Mouse (Mus musculus): ENCODE data around the gene Gm30083. TPM values are rescaled to one million over a fixed set of nuclear protein-coding genes. Genes with fewer than 3 reads are reported as not detected.

Gm30083 gene
- polyA plus RNA-seq, 1 experiment from 2014 or later, result not detected

DNA sequence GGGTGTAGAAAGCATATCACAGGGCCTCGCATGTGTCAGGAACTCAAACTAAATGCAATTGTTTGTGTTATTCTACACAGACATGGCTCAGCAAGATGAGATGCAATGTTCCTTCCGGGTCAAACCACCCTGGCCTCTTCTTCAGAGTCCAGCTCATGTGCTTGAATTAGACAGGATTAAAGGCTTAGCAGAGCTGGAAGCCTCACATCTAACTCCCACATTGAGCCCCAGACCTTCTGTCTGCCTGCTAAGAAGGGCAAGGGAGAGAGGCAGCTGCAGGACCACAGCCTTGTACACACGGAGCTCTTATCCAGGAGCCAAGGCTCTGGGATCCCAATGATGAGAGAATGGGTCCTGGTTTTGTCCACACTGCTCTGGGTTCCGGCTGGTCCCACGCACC lies 61.2 kb downstream of the Gm30083 start, which contains the start of gene Rbp3:
Gene Rbp3 (plus strand): TSS at position 243 of the 400 bp plus-strand sequence.
- no peak within 1 kb of the TSS for H3K4me2 ChIP-seq (ENCODE audit: low read depth, severe bottlenecking)
- H3K36me3 ChIP-seq (ENCODE audit: control insufficient read depth, insufficient read depth, low read length), result no peaks in the 10 kb centered on the region
- H3K27ac ChIP-seq (replicated peaks; ENCODE audit: low read depth, low read length), result no peak within 1 kb of the TSS
- ATAC-seq (ENCODE audit: insufficient number of reproducible peaks, low FRiP score, low TSS enrichment, low read depth), result no peak
- no peaks in the 10 kb centered on the region for H3K9me3 ChIP-seq (ENCODE audit: control insufficient read depth, low read length)
- 91% methylated on average over 5 of the region's 5 CpGs for WGBS
- H3K9ac ChIP-seq (ENCODE audit: low read length), result no peak within 1 kb of the TSS
- H3K4me3 ChIP-seq (ENCODE audit: low read depth, low read length), result no peak within 1 kb of the TSS
- H3K4me1 ChIP-seq (ENCODE audit: control insufficient read depth, insufficient read depth, low read length), result no peaks in the 10 kb centered on the region
- H3K27me3 ChIP-seq (ENCODE audit: control insufficient read depth, insufficient read depth, low read length), result no peaks in the 10 kb centered on the region
- no peak for DNase-seq (ENCODE audit: low spot score)

DNA sequence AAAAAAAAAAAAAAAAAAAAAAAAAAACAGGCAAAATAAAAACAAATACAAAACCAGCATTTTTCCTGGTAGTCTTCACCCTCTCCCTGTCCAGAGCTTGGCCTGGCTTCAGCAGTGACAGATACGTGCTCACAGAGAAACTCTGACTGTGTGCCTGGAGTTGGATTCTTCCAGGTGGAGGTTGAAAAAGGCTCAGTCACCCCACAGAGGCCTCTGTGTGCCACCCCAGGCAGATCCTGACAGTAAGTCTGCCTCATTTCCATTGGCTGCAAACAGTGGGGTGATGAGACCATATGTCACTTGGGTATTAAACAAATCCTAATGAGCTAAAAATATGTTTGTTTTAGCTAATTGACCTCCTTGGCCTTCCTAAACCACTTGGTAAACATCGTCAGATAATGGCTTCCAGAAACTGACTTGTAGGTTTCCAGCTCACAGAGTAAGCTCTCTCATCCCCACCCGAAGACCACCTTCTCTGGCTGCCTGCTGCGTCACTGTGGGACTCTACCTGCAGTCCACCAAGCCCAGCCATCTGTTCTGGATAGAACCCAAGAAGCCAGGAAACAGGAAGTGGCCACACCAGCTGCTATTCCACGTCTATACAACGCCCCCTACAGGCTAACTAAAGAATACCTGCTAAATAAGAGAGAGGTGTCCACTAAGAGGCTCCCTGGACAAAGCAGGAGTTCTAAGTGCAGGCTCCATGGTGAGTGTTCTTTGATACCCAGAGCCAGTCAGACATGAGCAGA lies 62.6 kb downstream of the Gm30083 start:
- no peaks in the 10 kb centered on the region for H3K36me3 ChIP-seq (ENCODE audit: control insufficient read depth, insufficient read depth, low read length)
- no peak for DNase-seq (ENCODE audit: low spot score)
- no peak for ATAC-seq (ENCODE audit: insufficient number of reproducible peaks, low FRiP score, low TSS enrichment, low read depth)
- H3K4me2 ChIP-seq (ENCODE audit: low read depth, severe bottlenecking), result no peak overlapping the region
- H3K9me3 ChIP-seq (ENCODE audit: control insufficient read depth, low read length), result no peaks in the 10 kb centered on the region
- H3K9ac ChIP-seq (ENCODE audit: low read length), result no peak overlapping the region
- no peak overlapping the region for H3K4me3 ChIP-seq (ENCODE audit: low read depth, low read length)
- no peaks in the 10 kb centered on the region for H3K27me3 ChIP-seq (ENCODE audit: control insufficient read depth, insufficient read depth, low read length)
- WGBS, result 51% methylated on average over 6 of the region's 6 CpGs
- no peak overlapping the region for H3K27ac ChIP-seq (replicated peaks; ENCODE audit: low read depth, low read length)
- H3K4me1 ChIP-seq (ENCODE audit: control insufficient read depth, insufficient read depth, low read length), result no peaks in the 10 kb centered on the region

DNA sequence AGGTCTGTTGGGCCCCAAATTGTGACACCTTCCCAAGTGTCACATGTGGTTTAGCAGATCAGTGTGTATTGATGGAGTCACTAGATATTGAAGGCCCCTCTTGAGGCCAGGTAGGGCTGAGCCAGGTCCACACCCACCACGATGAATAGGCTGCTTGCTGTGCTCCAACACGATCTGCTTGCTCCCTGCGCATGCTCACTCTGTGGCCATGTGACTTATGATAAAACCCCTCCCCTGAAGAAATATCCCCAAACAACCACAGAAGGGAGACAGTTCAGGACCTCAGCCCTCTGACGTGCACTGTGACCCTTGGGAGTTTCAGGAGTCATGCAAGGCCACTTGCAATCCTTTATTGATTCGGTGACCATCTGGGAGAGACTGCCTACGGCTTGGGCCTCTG lies 68.9 kb downstream of the Gm30083 start:
- no peak for DNase-seq (ENCODE audit: low spot score)
- 80% methylated on average over 6 of the region's 6 CpGs for WGBS

DNA sequence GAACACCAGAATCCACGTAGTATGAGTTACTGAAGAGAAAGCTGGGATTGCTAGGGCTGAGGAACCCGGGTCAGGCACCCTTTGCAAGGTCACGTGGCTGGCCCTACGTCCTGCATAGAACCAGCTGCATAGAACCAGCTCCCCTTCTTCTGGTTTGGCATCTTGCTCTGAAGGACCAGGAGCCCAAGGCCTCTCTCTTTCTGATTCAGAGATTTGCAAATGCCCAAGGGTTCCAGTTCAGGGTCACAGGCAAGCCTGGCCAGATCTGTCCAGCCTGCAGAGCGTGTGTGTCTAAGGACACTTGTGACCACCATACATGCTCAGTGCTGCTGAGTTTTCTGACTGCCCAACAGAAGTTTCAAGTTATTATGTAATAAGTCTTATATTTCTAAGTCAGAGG lies 72.8 kb downstream of the Gm30083 start:
- Histone ChIP-seq H3K4me3 (ENCODE audit: low read depth, low read length) (no peak overlapping the region), H3K9ac (ENCODE audit: low read length) (no peak overlapping the region), H3K27me3 (ENCODE audit: control insufficient read depth, insufficient read depth, low read length) (no peaks in the 10 kb centered on the region), H3K9me3 (ENCODE audit: control insufficient read depth, low read length) (no peaks in the 10 kb centered on the region), H3K27ac (replicated peaks; ENCODE audit: low read depth, low read length) (no peak overlapping the region), H3K36me3 (ENCODE audit: control insufficient read depth, insufficient read depth, low read length) (no peaks in the 10 kb centered on the region), H3K4me1 (ENCODE audit: control insufficient read depth, insufficient read depth, low read length) (no peaks in the 10 kb centered on the region), H3K4me2 (ENCODE audit: low read depth, severe bottlenecking) (no peak overlapping the region)
- ATAC-seq (ENCODE audit: insufficient number of reproducible peaks, low FRiP score, low TSS enrichment, low read depth), result no peak
- 80% methylated on average over 5 of the region's 5 CpGs for WGBS
- DNase-seq (ENCODE audit: low spot score), result no peak

More for the DNA sequence above, 68.9 kb downstream of the Gm30083 start:
- H3K4me3 ChIP-seq (ENCODE audit: low read depth, low read length), result no peak overlapping the region
- H3K4me1 ChIP-seq (ENCODE audit: control insufficient read depth, insufficient read depth, low read length), result no peaks in the 10 kb centered on the region
- no peak overlapping the region for H3K9ac ChIP-seq (ENCODE audit: low read length)
- H3K27me3 ChIP-seq (ENCODE audit: control insufficient read depth, insufficient read depth, low read length), result no peaks in the 10 kb centered on the region
- no peak for ATAC-seq (ENCODE audit: insufficient number of reproducible peaks, low FRiP score, low TSS enrichment, low read depth)
- no peak overlapping the region for H3K27ac ChIP-seq (replicated peaks; ENCODE audit: low read depth, low read length)
- H3K4me2 ChIP-seq (ENCODE audit: low read depth, severe bottlenecking), result no peak overlapping the region
- no peaks in the 10 kb centered on the region for H3K36me3 ChIP-seq (ENCODE audit: control insufficient read depth, insufficient read depth, low read length)
- H3K9me3 ChIP-seq (ENCODE audit: control insufficient read depth, low read length), result no peaks in the 10 kb centered on the region

DNA sequence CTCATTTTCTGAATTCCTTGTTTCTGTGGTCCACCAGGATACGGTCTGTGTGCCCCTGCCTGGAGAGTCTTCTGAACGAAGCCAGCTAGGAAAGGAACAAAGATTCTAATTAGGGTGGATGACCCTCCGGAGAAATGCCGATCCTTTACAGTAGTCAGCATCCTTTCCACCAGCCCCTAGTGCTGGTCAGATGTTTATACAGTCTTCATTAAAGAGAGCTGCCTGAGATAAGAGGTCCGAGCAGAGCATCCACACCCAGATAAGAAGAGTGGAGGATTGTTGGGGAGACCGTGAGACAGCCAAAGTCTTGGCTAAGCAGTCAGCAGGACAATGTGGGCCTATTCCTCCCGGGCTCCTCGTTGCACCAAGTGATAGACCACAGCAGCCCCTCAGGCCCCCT lies 74.2 kb downstream of the Gm30083 start, which contains the start of gene Gdf2:
Gene Gdf2 (plus strand): TSS at position 301 of the 400 bp plus-strand sequence.
- H3K9me3 ChIP-seq (ENCODE audit: control insufficient read depth, low read length), result no peaks in the 10 kb centered on the region
- H3K4me1 ChIP-seq (ENCODE audit: control insufficient read depth, insufficient read depth, low read length), result no peaks in the 10 kb centered on the region
- H3K9ac ChIP-seq (ENCODE audit: low read length), result peak within 1 kb of the TSS; percentile 17; the same call in 1 of the 2 replicates
- no peak within 1 kb of the TSS for H3K4me2 ChIP-seq (ENCODE audit: low read depth, severe bottlenecking)
- H3K27ac ChIP-seq (replicated peaks; ENCODE audit: low read depth, low read length), result no peak within 1 kb of the TSS
- no peaks in the 10 kb centered on the region for H3K27me3 ChIP-seq (ENCODE audit: control insufficient read depth, insufficient read depth, low read length)
- WGBS, result 61% methylated on average over 8 of the region's 8 CpGs
- no peaks in the 10 kb centered on the region for H3K36me3 ChIP-seq (ENCODE audit: control insufficient read depth, insufficient read depth, low read length)
- DNase-seq (ENCODE audit: low spot score), result no peak
- no peak within 1 kb of the TSS for H3K4me3 ChIP-seq (ENCODE audit: low read depth, low read length)
- ATAC-seq (ENCODE audit: insufficient number of reproducible peaks, low FRiP score, low TSS enrichment, low read depth), result no peak

DNA sequence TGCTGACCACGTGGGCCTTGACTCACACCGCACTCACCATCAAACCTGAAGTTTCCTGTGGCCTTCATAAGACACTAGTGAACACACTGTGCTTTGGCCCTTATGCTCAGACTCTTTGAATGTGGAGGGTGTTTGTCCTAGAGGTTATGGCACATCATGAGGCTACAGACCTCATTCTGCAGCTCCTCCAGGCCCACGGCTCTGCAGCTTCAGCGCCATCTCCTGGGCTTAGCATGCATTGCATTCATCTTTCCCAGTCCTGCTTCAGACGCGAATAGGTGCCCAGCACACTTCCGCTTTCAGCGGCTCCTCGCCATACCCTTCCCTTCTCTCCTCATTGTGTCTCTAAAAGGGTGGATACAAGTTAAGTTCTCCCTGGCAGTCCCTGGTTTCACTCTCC lies 75.9 kb downstream of the Gm30083 start:
- H3K9me3 ChIP-seq (ENCODE audit: control insufficient read depth, low read length), result no peaks in the 10 kb centered on the region
- peak; percentile 91 for DNase-seq (ENCODE audit: low spot score)
- H3K4me2 ChIP-seq (ENCODE audit: low read depth, severe bottlenecking), result peak overlapping the region; percentile 34
- no peaks in the 10 kb centered on the region for H3K36me3 ChIP-seq (ENCODE audit: control insufficient read depth, insufficient read depth, low read length)
- ATAC-seq (ENCODE audit: insufficient number of reproducible peaks, low FRiP score, low TSS enrichment, low read depth), result no peak
- H3K9ac ChIP-seq (ENCODE audit: low read length), result no peak overlapping the region
- H3K27me3 ChIP-seq (ENCODE audit: control insufficient read depth, insufficient read depth, low read length), result no peaks in the 10 kb centered on the region
- no peaks in the 10 kb centered on the region for H3K4me1 ChIP-seq (ENCODE audit: control insufficient read depth, insufficient read depth, low read length)
- WGBS, result 34% methylated on average over 9 of the region's 9 CpGs
- H3K27ac ChIP-seq (replicated peaks; ENCODE audit: low read depth, low read length), result no peak overlapping the region
- no peak overlapping the region for H3K4me3 ChIP-seq (ENCODE audit: low read depth, low read length)

Other genes starting within 250 kb of the Gm30083 start
- gene Gdf10, start 91.6 kb downstream of the Gm30083 start, polyA plus RNA-seq (2014; fragmentation: Nextera tagmentation; extraction: Ambion mirVana), result 4.9 and 5.3 TPM in 2 replicates
- 0.04 TPM in 1 of 2 replicates, not detected in the other for gene Gdf2, start 74.1 kb downstream of the Gm30083 start, polyA plus RNA-seq (2014; fragmentation: Nextera tagmentation; extraction: Ambion mirVana)
- not detected in 2 replicates for gene Rbp3, start 61.2 kb downstream of the Gm30083 start, polyA plus RNA-seq (2014; fragmentation: Nextera tagmentation; extraction: Ambion mirVana)
- gene Zfp488, start 36.4 kb downstream of the Gm30083 start, polyA plus RNA-seq (2014; fragmentation: Nextera tagmentation; extraction: Ambion mirVana), result 0.08 and 0.09 TPM in 2 replicates
- gene Gm5460, start 1.6 kb upstream of the Gm30083 start, polyA plus RNA-seq (2014; fragmentation: Nextera tagmentation; extraction: Ambion mirVana), result not detected in 2 replicates
- gene Antxrl, start 37.5 kb upstream of the Gm30083 start, polyA plus RNA-seq (2014; fragmentation: Nextera tagmentation; extraction: Ambion mirVana), result not detected in 2 replicates
- 1.5 and 2.4 TPM in 2 replicates for gene Anxa8, start 70.8 kb upstream of the Gm30083 start, polyA plus RNA-seq (2014; fragmentation: Nextera tagmentation; extraction: Ambion mirVana)
- gene A630023A22Rik, start 87.6 kb upstream of the Gm30083 start, polyA plus RNA-seq (2014; fragmentation: Nextera tagmentation; extraction: Ambion mirVana), result not detected in 2 replicates
- gene Npy4r, start 137.3 kb upstream of the Gm30083 start, polyA plus RNA-seq (2014; fragmentation: Nextera tagmentation; extraction: Ambion mirVana), result not detected in 2 replicates
- gene Gprin2, start 186.5 kb upstream of the Gm30083 start, polyA plus RNA-seq (2014; fragmentation: Nextera tagmentation; extraction: Ambion mirVana), result 0.41 and 0.44 TPM in 2 replicates
- 0.13 and 0.14 TPM in 2 replicates for gene Syt15, start 204.4 kb upstream of the Gm30083 start, polyA plus RNA-seq (2014; fragmentation: Nextera tagmentation; extraction: Ambion mirVana)

All from limb, embryonic 11.5 days (tissue).